Mouse (Mus musculus): ENCODE results near the gene Syt1.

Syt1 gene

DNA sequence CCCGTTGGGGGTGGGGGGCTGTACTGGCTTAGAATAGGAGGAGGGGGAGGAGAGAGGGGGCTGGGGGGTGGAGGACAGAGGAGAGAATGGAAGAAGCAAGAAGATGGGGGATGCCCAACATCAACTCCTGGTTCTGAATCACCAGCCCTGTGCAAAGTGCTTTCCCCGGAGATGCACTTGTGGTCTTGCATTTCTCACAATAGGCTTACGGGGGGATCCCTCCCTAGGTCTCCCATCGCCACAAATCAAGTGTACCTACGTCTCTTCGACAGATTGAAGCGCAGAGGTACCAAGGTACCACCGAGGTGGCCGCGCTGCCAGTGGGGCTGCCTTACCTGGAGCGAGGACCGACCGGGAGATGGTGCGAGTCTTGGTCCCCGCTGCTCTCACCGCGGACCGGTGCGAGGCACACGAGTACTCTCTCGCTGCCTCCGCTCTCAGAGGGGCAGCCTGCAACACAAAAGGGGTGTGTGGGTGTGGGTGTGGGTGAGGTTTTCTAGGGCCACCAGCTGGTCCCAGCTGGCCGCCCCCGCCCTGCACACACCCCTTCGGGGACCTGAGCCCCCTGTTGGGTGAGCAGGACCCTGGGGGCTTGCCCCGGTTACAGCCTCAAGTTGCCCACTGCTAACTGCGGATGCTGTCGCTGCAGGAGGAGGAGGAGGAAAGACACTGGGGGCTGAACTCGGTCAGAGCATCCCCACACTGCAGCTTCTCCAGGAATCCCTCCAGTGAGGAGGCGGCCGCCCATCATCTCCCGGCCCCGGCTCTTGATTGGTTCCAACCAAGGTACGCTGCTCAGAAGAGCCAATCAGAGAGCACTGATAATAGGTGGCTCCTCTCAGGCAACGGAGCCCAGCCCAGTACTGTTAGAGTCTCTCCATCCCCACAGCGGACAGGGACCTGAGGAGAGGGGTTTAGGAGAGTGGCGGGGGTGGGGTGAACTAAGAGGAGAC lies at the start of gene Syt1:
TSS of gene Syt1 (minus strand) at position 742 of the 953 bp plus-strand sequence.
- DNase-seq (ENCODE audit: low read depth), result no peak

DNA sequence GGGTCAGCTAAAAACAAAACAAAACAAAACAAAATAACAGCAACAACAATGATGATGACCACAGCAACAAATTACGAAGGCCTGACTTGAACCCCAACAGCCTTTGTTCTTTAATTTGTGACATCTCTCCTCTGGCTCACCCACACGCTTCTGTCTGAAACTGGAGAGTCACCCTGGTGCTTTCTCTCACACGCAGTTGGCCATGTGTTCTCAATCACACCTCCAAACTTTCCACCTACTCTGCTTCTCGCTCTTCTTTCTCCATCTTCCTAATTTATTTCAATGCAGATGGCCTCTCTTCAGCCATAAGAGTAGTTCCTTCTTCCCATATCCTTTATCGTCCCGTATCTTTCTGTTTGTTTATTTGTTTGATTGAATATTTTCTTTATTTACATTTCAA lies 45.7 kb upstream of the Syt1 start:
- DNase-seq (ENCODE audit: low read depth), result no peak

DNA sequence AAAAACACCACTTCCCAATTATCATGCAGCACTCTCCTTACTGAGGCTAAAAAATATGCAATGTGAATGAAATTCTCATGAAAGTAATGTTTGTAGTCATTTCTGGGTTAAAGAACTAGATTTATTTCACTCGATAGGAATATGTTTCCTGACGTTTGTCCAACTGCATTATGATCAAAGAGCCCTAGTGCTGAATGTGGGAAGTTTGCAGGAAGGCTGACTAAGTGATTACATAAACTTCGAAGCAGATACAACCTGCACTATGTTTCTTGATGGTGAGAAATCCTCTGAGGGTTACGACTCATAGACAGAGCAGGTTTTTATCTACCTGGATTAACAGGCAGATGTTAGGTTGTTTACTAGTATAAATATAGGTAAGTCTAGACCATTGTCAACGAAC lies 36.8 kb upstream of the Syt1 start:
- DNase-seq (ENCODE audit: low read depth), result no peak

DNA sequence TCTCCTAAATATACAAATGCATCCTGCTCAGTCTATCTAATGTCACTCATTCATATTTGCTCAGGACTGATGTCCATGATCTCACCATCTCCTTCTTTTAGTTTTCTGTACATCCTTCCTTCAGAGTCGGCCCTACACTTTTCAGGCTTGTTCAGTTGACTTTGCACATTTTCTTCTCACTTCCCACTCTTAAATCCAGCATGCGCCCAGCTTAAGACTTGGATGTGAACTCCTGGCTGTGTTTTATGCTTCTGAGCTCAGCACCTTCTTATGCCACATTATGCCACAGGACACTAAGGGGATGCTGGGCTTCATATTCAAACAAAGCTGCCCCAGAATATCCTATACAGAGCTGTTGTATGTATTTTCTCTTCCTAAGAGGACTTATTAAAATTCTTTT lies 36.2 kb upstream of the Syt1 start:
- DNase-seq (ENCODE audit: low read depth), result no peak

DNA sequence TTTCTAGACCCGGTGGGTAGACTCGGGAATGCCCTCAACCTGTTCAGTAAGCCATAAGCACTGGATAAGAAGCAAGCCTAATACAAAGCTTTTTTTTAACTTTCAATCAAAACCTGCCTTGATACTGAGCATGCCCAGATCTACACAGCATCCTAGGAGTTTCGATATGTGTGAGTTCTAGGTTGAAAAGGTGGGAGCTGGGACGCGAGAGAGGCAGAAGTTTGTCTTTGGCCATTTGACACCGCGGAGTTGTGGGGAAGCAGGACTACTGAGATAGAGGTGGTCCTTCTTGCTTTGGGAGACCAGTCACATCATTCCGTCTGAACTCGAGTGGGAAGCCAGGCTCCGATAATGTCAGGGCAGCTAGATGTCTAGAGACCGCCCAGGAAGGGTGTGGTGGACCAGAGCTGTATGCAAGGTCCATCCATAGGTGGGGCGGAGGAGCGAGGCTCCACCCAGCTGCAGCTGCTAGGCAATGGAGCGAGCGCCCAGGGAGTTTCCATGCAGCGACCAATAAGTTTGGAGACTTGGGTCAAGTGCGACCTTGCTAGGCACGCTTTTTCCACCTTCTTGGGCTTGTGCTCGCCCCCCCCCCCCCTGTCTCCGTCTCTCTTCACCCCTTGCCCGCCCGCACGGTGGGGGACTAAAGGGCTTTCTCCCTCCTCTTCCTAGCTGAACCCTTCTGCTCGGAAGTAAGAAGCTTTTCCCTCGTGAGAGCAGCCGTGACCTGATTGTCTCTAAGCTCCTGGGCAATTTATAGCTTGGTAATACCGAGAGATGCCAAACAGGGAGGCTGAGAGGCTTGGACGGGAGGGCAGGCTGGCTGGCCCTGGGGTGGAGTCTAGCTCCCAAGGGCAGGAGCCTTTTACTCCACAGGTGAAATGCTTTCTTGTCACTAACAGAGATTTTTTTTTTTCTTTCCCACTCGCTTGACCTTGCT lies 714 bp upstream of the Syt1 start:
- no peak for DNase-seq (ENCODE audit: low read depth)

DNA sequence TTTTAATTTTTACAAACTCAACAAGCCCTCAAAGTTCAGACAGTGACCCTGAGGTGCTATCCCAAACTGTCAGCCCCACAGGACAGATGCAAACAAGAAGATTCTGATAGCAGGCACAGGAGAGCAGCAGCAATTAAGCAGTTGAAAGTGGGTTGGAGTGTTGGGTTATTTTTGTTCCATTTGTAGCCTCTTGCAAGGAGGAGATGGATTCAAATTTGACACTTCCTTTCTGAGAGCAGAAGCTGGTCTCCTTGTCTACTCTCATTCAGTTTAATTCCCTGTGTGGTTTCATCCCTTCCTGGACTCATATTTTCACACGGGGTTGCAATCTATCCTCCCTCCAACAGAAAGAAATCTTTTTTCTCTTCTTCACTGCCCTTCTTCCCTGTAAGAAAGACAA lies 951 bp downstream of the Syt1 start:
- DNase-seq (ENCODE audit: low read depth), result no peak

DNA sequence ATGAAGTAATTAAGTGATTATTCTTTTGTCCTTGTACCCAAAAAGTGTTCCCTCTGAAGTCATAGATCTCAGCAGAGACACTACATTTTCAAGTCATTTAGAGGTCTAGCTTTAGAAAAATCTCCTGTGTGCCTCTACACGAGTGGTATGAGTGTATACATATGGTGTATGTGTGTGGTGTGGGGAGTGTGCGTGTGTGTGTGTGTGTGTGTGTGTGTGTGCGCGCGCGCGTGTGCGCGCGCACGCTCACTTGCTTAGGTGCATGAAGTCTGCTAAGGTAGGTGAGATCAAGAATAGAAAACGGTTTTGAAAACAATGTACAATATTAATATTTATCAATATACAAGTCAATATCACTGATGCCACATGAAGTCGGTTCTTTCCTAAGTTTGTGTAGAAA lies 2.3 kb downstream of the Syt1 start:
- no peak for DNase-seq (ENCODE audit: low read depth)

DNA sequence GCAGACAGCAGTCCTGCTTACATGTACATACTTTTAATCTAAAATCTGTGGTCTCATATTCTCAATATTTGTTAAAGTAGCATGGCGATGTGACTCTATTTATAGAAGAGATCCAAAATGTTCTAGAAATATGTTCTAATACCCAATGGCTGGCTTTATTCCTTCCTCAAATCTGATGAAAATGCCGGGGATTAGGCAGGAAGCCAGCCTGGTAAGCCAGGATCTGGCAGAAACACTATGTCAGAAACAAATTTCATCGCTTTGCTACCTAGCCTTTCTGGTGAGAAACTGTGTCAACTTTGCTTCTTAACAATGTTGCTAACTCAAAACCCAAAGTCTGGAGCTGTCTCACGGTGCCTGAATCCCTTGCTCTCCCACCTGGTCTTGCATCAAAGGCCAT lies 7.3 kb downstream of the Syt1 start:
- no peak for DNase-seq (ENCODE audit: low read depth)

DNA sequence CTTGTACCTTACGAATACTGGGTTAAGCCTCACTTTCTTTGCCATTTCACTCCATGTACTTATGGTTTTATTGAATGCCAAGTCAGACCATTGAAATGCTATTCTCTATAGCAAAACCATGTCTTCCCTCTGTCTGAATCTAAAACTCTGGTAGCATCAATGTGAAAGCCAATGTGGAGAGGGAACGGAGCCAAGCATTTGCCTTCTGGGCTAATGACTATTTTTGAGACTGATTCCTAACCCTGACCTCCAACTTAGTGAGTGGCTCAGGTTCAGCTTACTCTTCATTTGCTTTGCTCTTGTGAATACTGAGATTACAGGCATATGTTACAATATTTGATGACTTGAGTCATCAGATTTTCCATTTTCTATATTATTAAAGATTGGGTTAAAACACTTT lies 23.5 kb downstream of the Syt1 start:
- DNase-seq (ENCODE audit: low read depth), result no peak

DNA sequence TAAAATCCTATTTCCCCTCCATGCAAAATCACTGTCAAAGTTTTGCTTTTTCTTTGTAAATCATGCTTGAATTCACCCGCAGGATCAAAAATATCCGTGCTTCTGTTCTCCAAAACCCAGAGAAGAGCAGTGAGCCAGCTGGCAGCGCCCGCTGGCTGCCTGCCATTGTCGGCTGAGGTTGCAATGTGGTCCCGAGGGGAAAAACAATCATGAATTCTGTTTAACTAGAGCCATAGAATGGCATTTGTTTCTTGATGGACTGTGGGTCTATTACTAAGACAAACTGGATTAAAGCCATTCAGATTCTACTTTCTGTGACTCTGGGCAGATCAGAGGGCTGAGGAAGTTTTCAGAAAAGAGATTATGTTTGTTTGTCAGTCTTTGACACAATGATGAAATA lies 31.1 kb downstream of the Syt1 start:
- peak; percentile 60 for DNase-seq (ENCODE audit: low read depth)

DNA sequence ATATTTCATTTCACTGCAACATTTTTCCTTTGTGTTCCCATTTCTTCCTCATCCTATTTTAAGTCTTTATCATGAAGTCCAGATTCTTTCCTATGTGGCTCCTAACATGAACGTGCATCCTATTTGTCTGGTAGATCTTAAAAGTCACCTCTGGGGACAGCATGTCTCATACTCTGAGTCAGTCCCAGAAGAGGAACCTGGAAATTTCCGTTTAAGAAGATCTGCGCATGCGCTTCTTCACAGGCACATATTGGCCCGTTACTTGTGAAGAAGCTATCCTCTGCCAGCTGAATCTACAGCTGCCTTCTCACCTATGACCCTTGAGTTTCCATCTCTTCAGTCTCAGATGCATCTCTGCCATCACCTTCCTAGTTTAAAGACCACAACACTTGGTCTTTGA lies 55.8 kb downstream of the Syt1 start:
- DNase-seq (ENCODE audit: low read depth), result no peak

DNA sequence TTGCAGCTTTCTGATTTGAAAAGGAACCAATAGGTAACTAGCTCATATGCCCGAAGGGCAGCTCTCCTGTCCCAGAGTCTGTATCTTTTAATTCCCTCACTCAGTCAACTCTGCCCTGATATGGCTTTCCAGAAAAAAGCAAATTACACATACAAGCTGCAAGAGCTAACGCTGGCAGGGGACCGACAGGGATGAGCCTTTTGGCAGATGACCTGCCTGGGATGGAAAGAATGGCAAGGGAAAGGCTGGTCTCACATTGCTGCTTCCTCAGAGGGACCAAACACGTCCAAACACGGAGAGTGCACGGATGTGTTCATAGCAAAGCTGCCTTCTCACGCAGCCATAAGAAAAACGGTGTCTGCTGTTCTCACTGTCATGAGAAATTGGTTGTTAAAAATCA lies 58.6 kb downstream of the Syt1 start:
- DNase-seq (ENCODE audit: low read depth), result no peak

DNA sequence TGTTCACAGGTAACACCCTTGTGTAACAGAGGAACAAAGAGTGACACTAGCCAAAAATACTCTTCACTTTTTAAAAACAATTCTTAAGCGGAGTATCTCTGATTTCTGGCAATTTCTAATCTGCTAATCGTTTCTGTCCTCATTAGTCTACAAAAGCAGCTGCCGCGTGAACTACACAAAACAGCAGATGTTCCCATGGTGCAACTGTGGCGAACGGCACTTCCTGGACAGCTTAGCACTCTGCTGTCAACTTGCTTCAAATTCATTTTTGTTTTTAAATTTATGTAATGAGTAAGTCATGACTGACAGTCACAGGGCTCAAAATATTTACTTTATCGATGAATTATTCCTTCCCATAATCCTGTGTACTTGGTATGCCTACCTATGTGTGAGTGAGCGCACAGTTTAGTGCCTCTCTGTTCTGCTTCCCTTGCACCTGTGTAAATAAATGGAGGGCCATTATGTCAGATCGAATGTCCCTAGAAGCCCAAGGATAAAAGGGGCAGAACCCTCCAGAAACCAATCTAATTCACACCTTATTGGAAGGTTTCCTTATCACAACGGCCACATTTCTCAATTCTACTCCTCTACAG lies 73.8 kb downstream of the Syt1 start:
- no peak for DNase-seq (ENCODE audit: low read depth)

DNA sequence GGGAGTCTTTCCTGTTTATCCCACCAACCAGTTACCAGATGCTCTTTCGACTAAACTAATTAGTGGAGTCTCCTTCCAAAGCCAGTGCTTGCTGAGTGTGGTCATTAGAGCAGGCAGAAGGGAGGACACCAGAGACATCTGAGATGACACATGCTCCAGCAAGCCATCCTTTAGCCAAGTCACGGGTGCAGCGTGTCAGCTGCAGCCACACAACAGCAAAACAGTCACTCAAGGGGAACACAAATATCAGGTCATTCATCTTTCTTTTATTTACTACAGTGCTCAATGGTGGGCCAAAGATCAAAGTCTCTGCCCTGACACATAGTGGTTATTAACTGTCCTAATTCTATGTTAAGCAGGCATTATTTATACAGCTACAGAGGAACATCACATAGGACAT lies 80.5 kb downstream of the Syt1 start:
- no peak for DNase-seq (ENCODE audit: low read depth)

DNA sequence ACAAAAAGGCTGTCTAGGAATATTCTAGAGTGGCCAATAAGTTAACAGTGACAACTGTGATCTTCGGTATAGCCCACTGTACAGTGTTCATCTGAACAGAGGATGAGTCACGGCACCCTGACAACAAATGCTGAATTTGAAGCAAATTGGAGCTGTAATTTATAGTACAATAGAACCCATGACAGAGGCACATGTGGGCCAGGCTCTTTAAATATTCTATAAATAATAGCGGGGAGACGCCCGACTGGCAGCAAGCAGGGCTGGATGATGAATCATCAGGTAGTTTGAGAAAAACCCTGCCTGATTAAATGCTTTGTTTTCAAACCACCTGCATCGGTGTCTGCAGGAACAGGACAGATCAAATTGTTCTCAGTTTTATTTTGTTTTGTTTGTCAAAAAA lies 81.1 kb downstream of the Syt1 start:
- no peak for DNase-seq (ENCODE audit: low read depth)

DNA sequence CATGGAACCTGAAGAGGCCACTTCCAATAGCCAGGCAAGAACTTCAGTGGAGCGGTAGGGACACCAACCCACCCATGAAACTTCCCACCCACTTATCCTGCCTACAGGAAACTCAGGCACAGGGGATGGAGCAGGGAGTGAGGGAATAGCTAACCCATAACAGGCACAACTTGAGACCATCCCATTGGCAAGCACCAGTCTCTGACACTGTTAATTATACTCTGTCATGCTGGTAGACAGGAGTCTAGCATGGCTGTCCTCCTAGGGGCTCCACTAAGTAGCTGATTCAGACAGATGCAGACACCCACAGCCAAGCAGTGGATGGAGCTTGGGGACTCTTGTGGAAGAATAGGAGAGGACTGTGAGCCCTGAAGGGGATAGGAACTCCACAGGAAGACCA lies 105.5 kb downstream of the Syt1 start:
- DNase-seq (ENCODE audit: low read depth), result no peak

DNA sequence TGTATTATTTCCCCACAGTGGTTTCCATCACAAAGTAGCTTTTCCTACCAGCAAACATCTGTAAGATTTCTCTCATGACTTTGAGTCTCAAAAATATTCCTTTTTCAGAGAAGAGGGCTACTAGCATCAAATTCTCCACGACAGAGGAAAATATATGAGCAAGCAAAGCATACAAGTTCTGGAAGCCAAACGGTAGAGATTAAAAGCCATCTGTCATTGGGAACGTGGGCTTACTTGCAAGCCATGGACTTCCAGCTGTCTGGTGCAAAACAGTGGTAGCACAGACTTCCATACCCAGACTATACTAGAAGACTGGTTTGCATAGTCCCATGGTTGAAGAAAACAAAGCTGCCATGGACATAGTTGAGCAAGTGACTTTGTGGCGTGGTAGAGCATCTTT lies 106.4 kb downstream of the Syt1 start:
- DNase-seq (ENCODE audit: low read depth), result no peak

DNA sequence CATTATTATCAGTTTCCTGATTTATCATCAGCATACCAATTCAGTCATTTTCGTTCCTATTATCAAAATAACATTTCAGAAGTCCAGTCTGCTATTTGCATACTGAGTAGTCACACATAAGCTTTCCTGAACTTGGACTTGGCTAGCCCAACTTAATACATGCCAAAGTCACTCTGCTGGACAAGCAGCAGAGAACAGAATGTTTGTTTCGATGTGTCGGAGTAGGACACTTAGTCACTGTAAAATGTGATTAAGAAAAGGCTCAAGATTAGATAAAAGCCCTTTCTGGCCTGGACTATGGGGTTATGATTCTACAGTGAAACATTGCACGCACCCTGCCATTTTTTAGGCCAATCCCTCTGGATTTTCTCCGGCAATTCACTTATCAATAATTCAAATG lies 114.3 kb downstream of the Syt1 start:
- no peak for DNase-seq (ENCODE audit: low read depth)

DNA sequence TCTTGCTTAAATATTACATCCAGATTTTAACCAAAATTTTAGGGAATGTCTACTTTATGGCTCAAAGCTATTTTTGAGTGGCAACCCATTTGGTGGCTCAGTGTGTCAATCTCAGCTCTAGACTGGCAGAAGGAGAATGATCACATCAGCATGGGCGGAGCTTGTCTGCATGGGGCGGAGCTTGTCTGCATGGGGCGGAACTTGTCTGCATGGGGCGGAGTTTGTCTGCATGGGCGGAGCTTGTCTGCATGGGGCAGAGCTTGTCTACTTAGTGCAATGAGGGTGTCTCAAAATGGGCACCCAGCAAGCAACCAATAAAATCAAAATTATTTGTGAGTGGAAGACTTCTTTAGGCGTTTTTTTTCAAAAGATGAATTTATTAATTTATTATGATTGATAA lies 117.5 kb downstream of the Syt1 start:
- no peak for DNase-seq (ENCODE audit: low read depth)

DNA sequence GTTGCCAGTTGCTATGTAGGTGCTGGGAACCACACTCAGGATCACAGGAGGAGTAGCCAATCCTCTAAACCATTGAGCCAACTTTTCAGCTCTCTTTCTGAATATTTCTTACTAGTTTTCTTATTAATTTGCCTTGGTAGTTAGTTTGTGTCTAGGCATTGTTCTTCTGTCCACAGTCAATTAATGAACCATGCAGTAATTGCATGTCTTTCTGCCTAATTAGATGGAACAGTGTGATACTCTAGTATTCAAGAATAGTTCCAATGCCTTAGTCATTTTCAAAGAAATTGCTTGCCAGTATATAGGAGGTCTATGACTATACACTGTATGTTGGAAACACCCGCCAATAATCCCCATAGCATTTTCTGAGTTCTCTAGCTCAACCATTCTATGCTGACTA lies 118.3 kb downstream of the Syt1 start:
- no peak for DNase-seq (ENCODE audit: low read depth)

DNA sequence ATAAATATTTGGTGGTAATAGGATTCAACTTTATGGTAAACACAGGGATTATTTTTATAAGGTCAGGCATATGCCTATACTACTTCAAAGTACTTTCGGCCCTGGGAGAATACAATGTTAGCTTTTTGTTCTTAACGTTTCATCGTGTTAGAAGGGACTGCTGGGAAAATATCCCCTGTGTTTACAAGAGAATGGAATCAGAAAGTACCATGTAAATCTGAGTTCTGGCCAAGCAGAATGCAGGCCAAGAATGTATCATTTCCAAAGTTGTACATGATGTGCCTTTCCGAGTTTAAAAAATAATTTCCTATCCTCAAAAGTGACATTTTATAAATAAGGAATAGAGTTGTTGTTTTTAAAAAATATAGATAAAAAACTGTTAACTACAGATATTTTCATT lies 121.7 kb downstream of the Syt1 start:
- no peak for DNase-seq (ENCODE audit: low read depth)

DNA sequence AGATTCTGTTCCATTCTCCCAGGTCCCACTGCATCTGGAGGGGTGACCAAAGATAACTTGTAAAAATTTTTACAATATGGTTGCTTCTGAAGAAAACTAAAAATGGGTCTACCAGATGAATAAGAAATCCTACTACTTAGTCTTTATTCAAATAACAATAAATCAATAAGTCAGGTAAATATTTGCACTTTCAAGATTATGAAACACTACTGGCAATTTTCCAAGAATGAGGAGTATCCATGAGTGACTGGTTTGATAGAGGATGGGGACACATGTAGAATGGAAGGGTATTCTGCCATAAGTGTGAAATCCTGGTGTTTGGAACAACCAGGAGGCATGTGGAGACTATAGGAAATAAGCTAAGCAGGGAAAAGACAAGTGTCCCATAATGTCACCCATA lies 124.0 kb downstream of the Syt1 start:
- DNase-seq (ENCODE audit: low read depth), result no peak

DNA sequence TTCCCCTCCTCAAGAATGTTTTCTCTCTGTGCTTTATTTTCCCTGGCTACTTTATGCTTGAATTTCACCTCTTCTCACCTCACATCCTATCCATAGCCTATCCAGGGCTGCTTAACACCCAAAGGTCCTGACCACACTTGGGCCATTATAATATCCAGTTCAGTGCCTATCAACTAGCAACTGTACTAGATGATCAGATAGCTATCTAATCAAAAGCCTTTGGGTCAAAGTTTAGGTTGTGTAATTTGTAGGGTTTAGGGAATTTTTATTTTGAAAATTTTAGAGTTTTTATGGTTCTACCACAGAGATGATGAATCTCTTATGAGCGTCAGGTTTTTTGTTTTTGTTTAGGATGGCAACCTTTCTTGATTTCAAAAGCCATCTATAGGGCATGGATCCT lies 125.0 kb downstream of the Syt1 start:
- DNase-seq (ENCODE audit: low read depth), result no peak
